Mouse (Mus musculus) liver, embryonic 16.5 days (tissue): ENCODE results near the gene S1pr1. TPM values are rescaled to one million over a fixed set of nuclear protein-coding genes. Genes with fewer than 3 reads are reported as not detected.

ENCODE experiments used
- ATAC-seq: fragments of 200-750 bp; cut with Nextera tagmentation; 2 replicates; pipeline ENCODE4 v1.8.0; 2017; ENCODE audit warnings: low read depth, mild to moderate bottlenecking, moderate number of reproducible peaks, moderate library complexity
- H3K27ac ChIP-seq: fragments of 300-500 bp; sonication (generic); 2 replicates; pipeline ENCODE4 v1.5.1; 2014; ENCODE audit warnings: mild to moderate bottlenecking, low read length
- H3K27me3 ChIP-seq: fragments of 300-500 bp; sonication (generic); 2 replicates; pipeline ENCODE4 v1.6.1; 2014; ENCODE audit warnings: low read depth, low read length, mixed read lengths; ENCODE audit not compliant: control insufficient read depth, insufficient read depth
- H3K36me3 ChIP-seq: fragments of 300-500 bp; sonication (generic); 2 replicates; pipeline ENCODE4 v1.6.1; 2014; ENCODE audit warnings: mild to moderate bottlenecking; ENCODE audit not compliant: control insufficient read depth, insufficient read depth
- H3K4me1 ChIP-seq: fragments of 300-500 bp; sonication (generic); 2 replicates; pipeline ENCODE4 v1.6.1; 2014; ENCODE audit warnings: low read depth, low read length, mixed read lengths; ENCODE audit not compliant: control insufficient read depth
- H3K4me2 ChIP-seq: fragments of 300-500 bp; sonication (generic); 2 replicates; pipeline ENCODE4 v1.6.1; 2014; ENCODE audit warnings: low read depth, low read length, mixed read lengths
- H3K4me3 ChIP-seq: fragments of 300-500 bp; sonication (generic); 2 replicates; pipeline ENCODE4 v1.5.1; 2014; ENCODE audit warnings: low read depth, mild to moderate bottlenecking, low read length
- H3K9ac ChIP-seq: fragments of 300-500 bp; sonication (generic); 2 replicates; pipeline ENCODE4 v1.6.1; 2014; ENCODE audit warnings: low read depth, low read length
- H3K9me3 ChIP-seq: fragments of 300-500 bp; sonication (generic); replicated peaks from 2 replicates; pipeline ENCODE4 v1.6.1; 2016; ENCODE audit warnings: low read length; ENCODE audit not compliant: control insufficient read depth
- WGBS: fragments of 180-500 bp; shearing (Covaris S2); extraction: QIAGEN DNeasy Blood & Tissue Kit; methylation state at CpG from one replicate; pipeline ENCODE4 v1.1.7; 2014; ENCODE audit not compliant: insufficient replicate concordance; 5-methylcytosine and 5-hydroxymethylcytosine counted together
- polyA plus RNA-seq: library from polyadenylated mRNA; unstranded; fragments of >200 nt; fragmentation: Nextera tagmentation; extraction: Ambion mirVana; gene quantifications from 2 replicates; pipeline ENCODE4 v1.2.1, GENCODE M21; 2015

The S1pr1 gene
- polyA plus RNA-seq, 1 experiment from 2014 or later, result 10.4 TPM

DNA sequence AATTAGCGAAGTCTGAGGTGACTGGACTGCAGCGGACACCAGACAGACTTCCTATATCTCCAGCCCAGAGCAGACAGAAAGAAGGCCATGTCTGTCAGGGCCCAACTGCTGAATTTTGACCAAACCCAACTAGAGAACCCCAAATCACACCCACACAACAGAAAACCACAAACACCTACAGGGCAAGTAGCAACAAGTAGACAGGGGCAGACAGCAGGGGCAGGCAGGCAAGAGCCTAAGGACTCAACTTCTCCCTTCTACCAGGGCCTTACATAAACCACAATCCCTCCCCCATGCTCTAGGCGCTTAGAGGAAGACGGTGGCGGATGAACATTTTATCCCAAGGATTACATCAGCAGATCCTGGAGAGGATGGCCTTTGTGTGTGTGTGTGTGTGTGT is 22.5 kb downstream of the S1pr1 start:
- Histone ChIP-seq H3K27ac (no peak overlapping the region), H3K4me1 (no peaks in the 10 kb centered on the region; the same call in 1 of the 2 replicates), H3K9ac (no peak overlapping the region), H3K4me2 (no peak overlapping the region), H3K9me3 (no peaks in the 10 kb centered on the region), H3K27me3 (no peaks in the 10 kb centered on the region), H3K36me3 (no peaks in the 10 kb centered on the region), H3K4me3 (no peak overlapping the region)
- WGBS, result 37% methylated on average over 5 of the region's 5 CpGs
- peak; percentile 35; the same call in 1 of the 2 replicates for ATAC-seq

DNA sequence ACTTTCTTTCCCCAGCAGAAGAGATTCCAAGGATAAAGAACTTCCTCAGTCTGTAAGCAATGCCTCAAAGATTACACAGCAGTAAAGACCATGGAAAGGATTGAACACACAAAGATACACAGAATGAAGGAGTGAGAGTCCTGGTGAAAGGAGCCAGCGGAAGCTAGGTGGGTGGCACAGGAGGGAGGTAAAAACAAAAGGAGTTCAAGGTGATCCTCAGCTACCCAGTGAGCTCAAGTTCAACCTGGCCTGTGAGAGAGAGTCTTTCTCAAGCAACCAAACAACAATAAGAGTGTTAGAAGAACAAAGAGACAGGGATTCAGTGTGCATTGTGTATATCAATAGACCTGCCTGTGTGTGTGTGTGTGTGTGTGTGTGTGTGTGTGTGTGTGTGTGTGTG is 25.0 kb downstream of the S1pr1 start:
- no peaks in the 10 kb centered on the region for H3K9me3 ChIP-seq
- H3K27ac ChIP-seq, result no peak overlapping the region; the same call in 1 of the 2 replicates
- no peaks in the 10 kb centered on the region for H3K27me3 ChIP-seq
- no peak overlapping the region for H3K9ac ChIP-seq
- H3K4me1 ChIP-seq, result no peaks in the 10 kb centered on the region; the same call in 1 of the 2 replicates
- WGBS, result 56% methylated on average over 1 of the region's 1 CpGs
- no peaks in the 10 kb centered on the region for H3K36me3 ChIP-seq
- H3K4me3 ChIP-seq, result no peak overlapping the region
- no peak for ATAC-seq
- H3K4me2 ChIP-seq, result no peak overlapping the region

DNA sequence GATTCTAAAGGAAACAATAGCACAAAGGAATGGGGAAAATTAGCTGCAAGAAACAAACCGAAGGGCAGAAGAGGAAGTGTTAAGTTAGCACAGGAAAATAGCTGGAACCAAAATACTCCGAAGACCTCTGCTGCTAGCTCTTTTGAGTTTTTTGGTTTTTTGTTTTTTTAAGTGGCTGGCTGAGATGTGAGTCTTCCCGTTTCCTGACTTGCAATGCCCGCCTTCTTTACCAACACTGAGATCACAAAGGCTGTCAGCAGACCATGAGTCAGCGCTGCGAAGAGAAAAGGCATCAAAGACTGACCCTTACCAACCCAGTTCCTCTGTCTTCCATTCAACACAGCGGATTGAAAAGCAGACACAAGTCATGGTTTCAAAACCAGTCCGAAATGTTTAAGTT is 25.5 kb downstream of the S1pr1 start:
- H3K4me1 ChIP-seq, result no peaks in the 10 kb centered on the region; the same call in 1 of the 2 replicates
- no peaks in the 10 kb centered on the region for H3K36me3 ChIP-seq
- no peak; the same call in 1 of the 2 replicates for ATAC-seq
- no peaks in the 10 kb centered on the region for H3K9me3 ChIP-seq
- H3K27me3 ChIP-seq, result no peaks in the 10 kb centered on the region
- no peak overlapping the region; the same call in 1 of the 2 replicates for H3K27ac ChIP-seq
- 20% methylated on average over 8 of the region's 8 CpGs for WGBS
- H3K4me3 ChIP-seq, result no peak overlapping the region
- H3K4me2 ChIP-seq, result 0 out of 2 replicates have a peak overlapping the region, but pooled peaks have one; percentile 9
- no peak overlapping the region for H3K9ac ChIP-seq

DNA sequence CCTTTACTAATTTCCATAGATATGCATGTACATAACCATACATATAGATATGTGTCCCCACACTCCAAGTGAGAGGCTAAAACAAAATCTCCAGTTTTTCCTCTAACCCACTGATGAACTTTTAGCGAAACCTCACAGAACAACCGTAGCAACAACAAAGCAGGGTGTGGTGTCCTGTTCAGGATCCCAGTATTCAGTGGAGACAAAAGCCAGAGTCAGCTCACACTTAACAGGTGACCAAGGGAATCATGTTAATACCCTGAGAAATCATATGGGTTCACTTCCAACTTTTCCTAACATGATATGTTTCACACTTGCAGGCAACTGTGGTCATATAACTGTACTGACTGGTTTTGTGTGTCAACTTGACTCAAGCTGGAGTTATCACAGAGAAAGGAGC is 27.1 kb downstream of the S1pr1 start:
- 62% methylated on average over 2 of the region's 2 CpGs for WGBS
- Histone ChIP-seq H3K4me2 (no peak overlapping the region), H3K9ac (no peak overlapping the region), H3K4me1 (no peaks in the 10 kb centered on the region; the same call in 1 of the 2 replicates), H3K36me3 (no peaks in the 10 kb centered on the region), H3K4me3 (no peak overlapping the region), H3K27me3 (no peaks in the 10 kb centered on the region), H3K9me3 (no peaks in the 10 kb centered on the region), H3K27ac (no peak overlapping the region)
- no peak for ATAC-seq

DNA sequence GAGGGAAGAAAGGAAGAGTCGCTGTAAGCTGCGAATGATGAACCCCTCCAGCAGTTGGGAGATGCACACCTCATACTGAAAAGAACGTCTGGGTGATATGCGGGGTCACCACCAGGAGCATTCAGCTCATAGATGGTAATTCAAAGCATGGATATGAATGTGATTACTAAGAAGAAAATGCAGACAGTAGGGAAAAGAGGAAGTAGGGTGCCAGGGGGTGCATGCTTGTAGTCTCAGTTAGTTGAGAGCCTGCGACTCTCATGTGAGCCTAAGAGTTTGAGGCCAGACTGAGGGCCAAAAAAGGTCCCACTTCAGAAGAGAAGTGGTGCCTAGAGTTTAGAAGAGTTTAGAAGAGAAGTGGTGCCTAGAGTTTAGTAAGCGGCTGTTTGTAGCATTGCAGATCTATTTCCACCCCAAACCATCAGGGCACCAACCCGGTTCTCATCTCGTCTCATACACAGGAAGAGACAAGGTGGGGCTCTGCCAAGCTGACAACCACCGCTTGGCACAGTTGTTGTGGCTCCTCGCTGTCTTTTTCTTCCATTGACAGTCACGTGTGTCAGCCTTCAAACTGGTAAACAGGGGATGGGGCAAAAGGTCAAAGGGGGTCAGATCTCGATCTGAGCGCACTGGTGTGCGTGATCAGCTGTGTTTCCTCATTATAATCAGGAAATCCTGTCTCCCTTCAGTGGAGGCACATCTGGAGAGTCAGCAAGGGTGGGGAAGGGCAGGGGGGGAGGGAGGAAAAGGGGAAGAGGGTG is 32.4 kb downstream of the S1pr1 start:
- no peaks in the 10 kb centered on the region; the same call in 1 of the 2 replicates for H3K4me1 ChIP-seq
- H3K36me3 ChIP-seq, result no peaks in the 10 kb centered on the region
- H3K27me3 ChIP-seq, result no peaks in the 10 kb centered on the region
- whole genome bisulfite sequencing, result 26% methylated on average over 14 of the region's 14 CpGs
- ATAC-seq, result peak; percentile 56
- H3K4me2 ChIP-seq, result no peak overlapping the region; the same call in 1 of the 2 replicates
- H3K9ac ChIP-seq, result no peak overlapping the region
- no peaks in the 10 kb centered on the region for H3K9me3 ChIP-seq
- H3K4me3 ChIP-seq, result no peak overlapping the region
- H3K27ac ChIP-seq, result no peak overlapping the region

DNA sequence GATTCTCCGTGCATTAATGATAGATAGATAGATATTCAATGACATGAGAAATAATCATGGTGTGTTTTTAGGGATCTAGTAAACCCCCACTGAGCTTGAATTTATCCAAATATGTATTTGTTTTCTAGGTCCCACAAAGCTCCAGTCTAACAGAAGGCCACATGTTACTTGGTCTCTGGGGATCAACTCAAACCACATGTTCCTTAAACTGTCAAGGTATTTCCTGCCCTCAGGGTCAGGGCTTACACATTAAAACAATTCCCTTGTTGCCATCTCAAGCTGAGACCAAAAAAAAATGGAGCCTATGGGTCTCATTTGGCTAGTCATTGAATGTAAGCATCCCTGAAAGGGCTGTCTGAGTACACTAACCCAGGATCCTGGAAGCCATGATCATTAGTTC is 33.7 kb downstream of the S1pr1 start:
- Histone ChIP-seq H3K4me2 (no peak overlapping the region), H3K9ac (no peak overlapping the region), H3K36me3 (no peaks in the 10 kb centered on the region), H3K9me3 (no peaks in the 10 kb centered on the region), H3K4me3 (no peak overlapping the region), H3K27ac (no peak overlapping the region), H3K4me1 (no peaks in the 10 kb centered on the region; the same call in 1 of the 2 replicates), H3K27me3 (no peaks in the 10 kb centered on the region)
- no peak for ATAC-seq
- 62% methylated on average over 1 of the region's 1 CpGs for WGBS

DNA sequence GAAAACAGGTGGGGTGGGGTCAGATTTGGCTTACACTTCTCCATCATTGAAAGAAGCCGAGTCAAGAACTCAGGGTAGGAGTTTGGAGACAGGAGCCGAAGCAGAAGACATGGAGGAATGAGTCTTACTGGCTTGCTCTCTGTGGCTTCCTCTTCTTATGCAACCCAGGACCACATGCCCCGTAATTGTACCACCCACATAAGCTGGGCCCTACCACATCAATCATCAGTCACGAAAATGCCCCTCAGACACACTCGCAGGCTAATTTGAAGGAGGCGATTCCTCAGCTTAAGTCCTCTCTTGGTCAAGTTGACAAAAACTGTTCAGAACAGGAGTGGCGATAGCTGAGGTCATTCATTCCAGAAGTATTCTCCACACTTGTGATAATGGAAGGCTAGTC is 35.9 kb downstream of the S1pr1 start:
- H3K27me3 ChIP-seq, result no peaks in the 10 kb centered on the region
- H3K4me1 ChIP-seq, result no peaks in the 10 kb centered on the region; the same call in none of the 2 replicates
- H3K27ac ChIP-seq, result no peak overlapping the region
- H3K4me2 ChIP-seq, result no peak overlapping the region
- no peak for ATAC-seq
- H3K36me3 ChIP-seq, result no peaks in the 10 kb centered on the region
- H3K9me3 ChIP-seq, result no peaks in the 10 kb centered on the region
- WGBS, result 40% methylated on average over 7 of the region's 7 CpGs
- no peak overlapping the region for H3K9ac ChIP-seq
- no peak overlapping the region for H3K4me3 ChIP-seq

DNA sequence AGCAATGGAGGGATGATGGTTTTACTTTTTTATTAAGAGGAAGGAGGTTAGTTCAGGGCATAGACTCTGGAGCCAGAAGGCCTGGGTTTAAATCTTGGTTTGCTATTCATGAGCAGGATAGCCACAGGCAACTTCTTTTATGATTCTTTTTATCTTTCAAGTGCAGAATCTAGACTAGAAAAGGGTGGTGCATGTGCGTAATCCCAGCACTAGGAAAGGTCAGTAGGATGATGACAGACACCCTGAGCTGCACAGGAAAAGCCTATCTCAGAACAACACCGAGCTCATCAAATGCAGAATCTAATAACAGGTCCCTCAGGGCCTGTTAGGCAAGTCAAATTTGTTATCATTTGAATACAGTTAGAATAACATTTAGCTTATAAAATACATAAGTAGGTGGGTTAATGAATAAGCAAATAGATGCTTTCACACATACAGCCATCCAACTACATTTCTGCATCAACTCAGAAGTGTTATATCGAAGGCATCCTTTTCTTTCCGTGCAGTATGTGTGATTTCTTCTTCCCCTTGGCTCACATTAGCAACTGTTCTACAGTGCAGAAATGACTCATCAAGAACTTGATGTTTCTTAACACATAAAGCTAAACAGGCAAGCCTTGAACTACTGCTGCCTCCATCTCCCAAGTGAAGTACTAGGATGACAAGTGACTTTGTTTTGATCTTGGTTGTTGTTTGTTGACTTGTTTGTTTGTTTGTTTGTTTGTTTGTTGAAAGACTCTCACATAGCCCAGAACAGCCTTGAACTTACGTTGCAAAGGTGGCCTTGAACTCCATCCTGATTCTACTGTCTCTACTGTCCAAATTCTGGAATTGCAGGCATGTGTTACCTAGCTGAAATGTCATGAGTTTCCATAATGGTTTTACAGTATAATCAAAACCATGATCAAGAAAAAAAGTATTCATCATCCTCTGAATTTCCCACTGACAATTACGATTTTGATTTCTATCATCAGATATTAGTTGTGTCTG is 39.0 kb downstream of the S1pr1 start:
- Histone ChIP-seq H3K27ac (no peak overlapping the region), H3K27me3 (no peaks in the 10 kb centered on the region), H3K4me1 (peaks cover 7% of the 10 kb centered on the region), H3K36me3 (no peaks in the 10 kb centered on the region), H3K9ac (no peak overlapping the region), H3K4me3 (no peak overlapping the region), H3K9me3 (no peaks in the 10 kb centered on the region), H3K4me2 (no peak overlapping the region)
- ATAC-seq, result no peak
- 53% methylated on average over 6 of the region's 6 CpGs for WGBS
